Mouse (Mus musculus): ENCODE results near the gene Tsfm.

Tsfm gene

GRCm38 (mm10) chr10:127041774-127042338, 11.2 kb upstream of the Tsfm start:
- DNase-seq (ENCODE audit: low spot score) = peak; percentile 83

GRCm38 (mm10) chr10:127041274-127041766, 10.7 kb upstream of the Tsfm start, which contains the start of the genes Mettl1 and Eef1akmt3:
Mettl1 (plus strand) TSS chr10:127041414.
Eef1akmt3 (minus strand) TSS chr10:127041513.
- DNase-seq (ENCODE audit: low spot score) = no peak

- no peak for DNase-seq (ENCODE audit: low spot score)
Measured at GRCm38 (mm10) chr10:127040569-127041214, 10.1 kb upstream of the Tsfm start.

GRCm38 (mm10) chr10:127037641-127038040, 7.0 kb upstream of the Tsfm start:
- DNase-seq (ENCODE audit: low spot score) = no peak

- DNase-seq (ENCODE audit: low spot score) = no peak
Measured at GRCm38 (mm10) chr10:127036273-127036672, 5.6 kb upstream of the Tsfm start.

- no peak for DNase-seq (ENCODE audit: low spot score)
Measured at GRCm38 (mm10) chr10:127033301-127033741, 2.7 kb upstream of the Tsfm start.

- no peak for DNase-seq (ENCODE audit: low spot score)
Measured at GRCm38 (mm10) chr10:127018422-127018821, 12.2 kb downstream of the Tsfm start.

GRCm38 (mm10) chr10:127017071-127017470, 13.6 kb downstream of the Tsfm start:
- DNase-seq (ENCODE audit: low spot score) = no peak

GRCm38 (mm10) chr10:127016488-127016887, 14.2 kb downstream of the Tsfm start:
- DNase-seq (ENCODE audit: low spot score) = no peak

- DNase-seq (ENCODE audit: low spot score) = no peak
Measured at GRCm38 (mm10) chr10:127003806-127004205, 26.8 kb downstream of the Tsfm start.

- DNase-seq (ENCODE audit: low spot score) = no peak
Measured at GRCm38 (mm10) chr10:127003334-127003733, 27.3 kb downstream of the Tsfm start.

GRCm38 (mm10) chr10:127002765-127003164, 27.9 kb downstream of the Tsfm start:
- DNase-seq (ENCODE audit: low spot score) = no peak

- DNase-seq (ENCODE audit: low spot score) = no peak
Measured at GRCm38 (mm10) chr10:127002056-127002455, 28.6 kb downstream of the Tsfm start.

GRCm38 (mm10) chr10:127001297-127001696, 29.3 kb downstream of the Tsfm start:
- DNase-seq (ENCODE audit: low spot score) = no peak

GRCm38 (mm10) chr10:127000529-127000928, 30.1 kb downstream of the Tsfm start, which contains the start of gene Avil:
Avil (plus strand) TSS chr10:127000709.
- DNase-seq (ENCODE audit: low spot score) = no peak

GRCm38 (mm10) chr10:126997340-126998113, 33.1 kb downstream of the Tsfm start:
- no peak for DNase-seq (ENCODE audit: low spot score)

- DNase-seq (ENCODE audit: low spot score) = no peak
Measured at GRCm38 (mm10) chr10:126993621-126994020, 37.0 kb downstream of the Tsfm start.

GRCm38 (mm10) chr10:126991676-126992075, 39.0 kb downstream of the Tsfm start:
- no peak for DNase-seq (ENCODE audit: low spot score)

- peak; percentile 81 for DNase-seq (ENCODE audit: low spot score)
Measured at GRCm38 (mm10) chr10:126990313-126991056, 40.2 kb downstream of the Tsfm start.

GRCm38 (mm10) chr10:126988513-126989165, 42.0 kb downstream of the Tsfm start:
- DNase-seq (ENCODE audit: low spot score) = no peak
